Mouse (Mus musculus) T-cell, adult 2 months (primary cell): Measurements from ENCODE around the gene Trim11.

ENCODE experiments used
- DNase-seq: peaks from one replicate; pipeline ENCODE4 v3.0.0; 2022; ENCODE audit warnings: low spot score

Trim11 gene

DNA sequence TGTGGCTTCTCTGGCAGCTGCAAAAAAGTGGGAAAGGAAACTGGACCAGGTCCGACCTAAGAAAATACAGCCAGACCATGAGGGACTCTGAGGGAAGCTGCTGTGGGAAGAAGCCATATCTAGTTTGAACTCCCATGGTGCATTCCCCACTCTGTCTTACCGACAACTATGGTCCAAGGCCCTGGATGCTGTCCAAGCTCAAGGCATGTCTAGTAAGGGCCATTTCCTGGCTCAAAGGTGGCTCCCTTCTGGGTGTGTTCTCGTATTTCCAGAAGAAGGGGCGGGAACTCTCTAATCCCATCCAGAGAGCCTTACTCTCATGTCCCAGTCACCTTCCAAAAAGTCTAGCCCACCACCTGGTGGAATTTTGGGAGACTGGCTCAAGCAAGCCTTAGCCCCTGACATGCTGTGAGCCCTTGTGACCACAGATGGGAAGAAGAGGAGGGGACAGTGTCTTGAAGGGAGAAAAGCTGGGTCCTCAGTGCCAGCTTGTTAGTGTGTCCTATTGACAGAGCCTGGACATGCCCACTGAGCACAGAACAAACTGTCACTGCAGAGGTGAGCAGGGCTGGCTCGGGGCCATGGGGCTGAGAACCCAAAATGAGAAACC lies 2.6 kb downstream of the Trim11 start:
- no peak for DNase-seq

DNA sequence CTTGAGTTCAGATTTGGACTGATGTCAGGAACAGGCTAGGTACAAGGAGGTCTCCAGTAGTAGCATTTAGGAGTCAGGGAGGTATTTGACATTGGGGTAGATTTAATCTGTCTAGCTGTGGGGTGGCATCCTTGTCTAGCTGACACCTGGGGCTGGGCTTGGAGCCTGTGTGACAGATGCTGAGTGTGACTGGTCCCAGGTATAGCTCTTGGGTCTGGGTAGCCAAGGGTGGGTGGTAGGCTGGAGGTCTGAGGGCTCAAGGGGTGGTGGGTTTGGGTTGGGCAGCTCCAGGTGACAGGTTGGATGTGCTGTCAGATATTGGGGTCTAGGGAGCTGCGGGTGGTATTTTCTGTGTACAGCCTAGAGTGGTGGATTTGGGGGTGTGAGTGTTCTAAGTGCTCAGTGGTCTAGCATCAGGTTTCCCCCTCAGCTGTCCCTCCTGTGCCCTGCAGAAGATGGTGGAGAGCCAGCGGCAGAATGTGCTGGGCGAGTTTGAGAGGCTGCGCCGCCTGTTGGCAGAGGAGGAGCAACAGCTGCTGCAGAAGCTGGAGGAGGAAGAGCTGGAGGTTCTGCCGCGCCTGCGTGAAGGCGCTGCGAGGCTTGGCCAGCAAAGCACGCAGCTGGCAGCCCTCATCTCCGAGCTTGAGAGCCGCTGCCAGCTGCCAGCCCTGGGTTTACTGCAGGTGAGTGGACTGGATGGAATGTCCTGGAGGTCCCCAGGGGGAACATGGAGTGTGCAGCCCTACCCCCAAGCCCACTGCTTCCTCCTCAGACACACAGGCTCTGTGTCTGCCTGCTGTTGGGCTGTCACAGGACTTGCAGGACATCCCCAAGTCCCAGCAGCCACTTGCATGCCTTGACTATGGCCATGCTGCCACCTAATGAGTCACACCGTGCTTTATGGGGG lies 3.9 kb downstream of the Trim11 start:
- DNase-seq = peak; percentile 78

DNA sequence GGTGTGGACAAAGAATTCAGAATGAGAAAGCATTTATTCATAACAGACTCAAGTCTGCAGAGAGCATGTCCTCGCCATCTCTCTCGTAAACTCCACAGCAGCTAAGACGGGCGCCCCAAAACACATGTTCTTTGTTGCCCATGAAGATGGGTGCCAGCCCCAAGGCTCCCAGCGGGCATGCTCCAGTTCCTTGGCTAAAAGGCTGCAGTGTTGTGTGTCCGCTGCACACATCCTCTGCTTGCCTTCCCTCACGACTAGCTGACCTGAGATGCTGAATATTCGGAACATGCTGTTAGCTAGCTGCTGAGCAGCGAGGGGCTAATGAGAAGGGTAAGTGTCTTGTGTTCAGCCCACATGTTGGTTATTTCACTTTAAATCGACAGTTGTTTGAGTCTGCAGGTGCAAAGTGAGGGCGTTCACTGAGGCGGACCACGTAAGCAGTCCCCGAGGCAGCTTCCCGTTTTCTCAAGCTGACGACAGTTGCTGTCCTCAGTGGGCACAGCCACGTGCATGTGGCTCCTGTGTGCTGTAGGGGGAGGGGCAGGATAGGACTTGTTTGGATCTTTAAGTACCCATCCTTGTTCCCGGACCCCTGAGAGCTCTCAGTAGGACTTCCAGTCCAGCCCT lies 4.7 kb downstream of the Trim11 start:
- no peak for DNase-seq

DNA sequence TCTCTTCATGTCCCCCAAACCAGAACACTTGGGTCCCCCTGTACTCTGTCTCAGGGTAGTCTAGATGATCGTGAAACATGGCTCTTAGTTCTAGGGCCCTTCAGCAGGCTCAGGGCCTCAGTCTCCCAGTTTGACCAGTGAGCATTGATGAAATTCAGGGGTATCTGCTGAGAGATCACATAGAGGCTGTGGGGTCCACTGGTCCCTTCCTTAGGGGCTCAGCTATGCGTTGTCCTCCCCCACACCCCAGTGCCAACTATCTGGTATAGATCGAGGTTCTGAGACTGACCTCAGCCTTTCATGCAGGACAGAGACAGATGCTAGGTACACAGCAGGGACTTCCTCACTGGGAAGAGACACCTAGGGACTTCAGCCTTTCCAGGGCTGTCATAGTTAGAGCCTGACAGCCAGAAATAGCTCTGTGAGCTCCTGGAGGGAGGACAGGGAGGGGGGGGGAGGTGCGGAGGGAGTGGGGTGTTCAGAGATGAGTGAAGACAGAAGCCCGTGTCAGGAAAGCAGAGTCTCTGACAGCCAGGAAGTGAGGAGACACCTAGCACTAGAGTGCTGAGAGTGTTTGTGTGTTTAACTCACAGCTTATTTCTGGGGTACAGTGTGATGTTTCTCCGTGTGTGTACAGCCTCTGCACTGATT lies 5.9 kb downstream of the Trim11 start:
- DNase-seq = no peak

DNA sequence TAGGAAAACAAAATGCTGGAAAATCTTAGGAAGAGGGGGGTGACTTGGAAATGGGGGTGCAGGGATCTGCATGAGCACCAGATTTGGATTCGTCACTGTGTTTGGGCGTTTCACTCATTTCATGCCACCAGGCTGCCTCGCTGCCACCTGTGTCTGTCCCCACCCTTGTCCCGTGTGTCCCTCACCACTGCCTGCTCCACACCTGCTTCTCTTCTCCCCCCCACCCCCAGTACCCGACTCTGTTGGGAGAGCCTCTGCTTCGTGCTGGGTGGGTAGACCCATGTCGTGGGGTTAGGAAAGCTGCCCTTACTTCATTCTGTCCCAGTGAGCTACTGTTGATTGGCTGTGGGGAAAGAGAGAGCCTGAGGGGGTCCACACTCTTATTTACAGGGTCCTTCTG lies 6.8 kb downstream of the Trim11 start:
- DNase-seq = no peak

DNA sequence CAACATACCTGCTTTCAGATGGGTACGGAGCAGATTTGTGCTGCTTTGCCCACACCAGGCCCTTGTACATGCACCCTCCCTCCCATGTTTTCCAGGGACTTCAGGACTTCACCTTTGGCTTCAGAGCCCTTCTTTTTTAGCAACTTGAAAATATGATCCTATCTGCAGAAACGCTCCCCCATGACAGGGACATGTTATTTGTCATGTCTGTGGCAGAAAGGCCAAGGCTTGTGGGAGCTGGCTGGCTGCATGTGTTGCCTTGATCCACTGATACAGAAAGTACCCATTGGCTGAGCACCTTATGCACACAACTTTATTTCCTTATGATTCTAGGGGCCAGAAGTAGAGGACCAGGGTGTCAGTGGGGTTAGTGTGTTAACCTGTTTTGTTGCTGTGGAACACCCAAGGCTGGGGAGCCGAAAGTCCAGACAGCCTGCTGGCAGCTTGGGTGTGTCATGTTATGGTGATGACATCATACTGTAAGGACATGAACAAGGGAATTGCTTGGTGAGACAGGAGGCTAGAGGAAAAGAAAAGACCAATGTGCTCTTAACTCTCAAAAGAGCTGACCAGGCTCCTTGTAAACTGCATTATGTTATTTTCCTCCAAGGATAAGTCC lies 7.5 kb downstream of the Trim11 start:
- DNase-seq = no peak

DNA sequence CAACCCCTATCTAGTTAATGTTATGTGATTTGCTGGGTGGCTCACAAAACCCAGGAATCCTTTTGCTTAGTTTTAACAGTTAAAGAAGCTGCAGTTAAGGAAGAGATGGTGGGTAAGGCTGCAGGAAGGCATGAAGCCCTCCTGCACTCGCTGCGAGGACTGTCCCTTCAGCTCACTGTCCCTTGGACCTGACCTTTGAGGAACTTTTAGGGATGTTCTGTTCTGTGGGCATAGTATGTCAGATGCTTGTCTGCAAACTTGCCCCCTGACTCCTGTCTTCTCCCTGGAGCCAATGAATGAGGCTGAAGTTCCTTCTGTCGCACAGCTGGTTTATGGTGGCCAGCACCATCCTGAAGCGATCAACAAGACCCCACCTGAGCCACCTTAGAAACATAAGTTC lies 11.3 kb downstream of the Trim11 start:
- no peak for DNase-seq

DNA sequence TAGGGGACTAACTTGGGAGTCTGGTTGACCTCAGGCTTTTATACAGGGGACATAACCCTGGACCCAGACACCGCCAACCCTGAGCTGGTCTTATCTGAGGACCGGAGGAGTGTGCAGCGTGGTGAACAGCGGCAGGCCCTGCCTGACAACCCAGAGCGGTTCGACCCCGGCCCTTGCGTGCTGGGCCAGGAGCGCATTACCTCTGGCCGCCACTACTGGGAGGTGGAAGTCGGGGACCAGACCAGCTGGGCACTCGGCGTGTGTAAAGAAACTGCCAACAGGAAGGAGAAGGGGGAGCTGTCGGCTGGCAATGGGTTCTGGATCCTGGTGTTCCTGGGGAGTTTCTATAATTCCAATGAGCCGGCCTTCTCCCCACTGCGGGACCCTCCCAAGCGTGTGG lies 12.2 kb downstream of the Trim11 start:
- no peak for DNase-seq

DNA sequence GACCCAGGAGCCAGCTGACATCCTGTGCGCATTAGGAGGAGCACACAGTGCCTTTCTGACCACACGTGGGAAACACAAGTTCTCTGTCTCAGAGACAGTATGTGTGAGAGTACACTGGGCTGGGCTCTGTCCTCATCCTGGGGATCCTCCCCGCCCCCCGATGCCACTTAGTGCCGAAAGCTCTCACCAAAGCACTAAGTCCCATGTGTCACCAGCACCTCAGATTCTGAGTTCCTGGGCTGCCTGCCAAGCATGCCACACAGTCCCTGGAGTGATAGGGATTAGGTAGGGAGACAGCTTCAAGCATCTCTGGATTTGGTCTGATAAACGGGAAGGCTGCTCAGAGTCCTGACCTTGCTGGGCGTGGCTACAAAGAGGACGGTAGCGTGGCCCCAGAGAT lies 12.9 kb downstream of the Trim11 start:
- DNase-seq = no peak

DNA sequence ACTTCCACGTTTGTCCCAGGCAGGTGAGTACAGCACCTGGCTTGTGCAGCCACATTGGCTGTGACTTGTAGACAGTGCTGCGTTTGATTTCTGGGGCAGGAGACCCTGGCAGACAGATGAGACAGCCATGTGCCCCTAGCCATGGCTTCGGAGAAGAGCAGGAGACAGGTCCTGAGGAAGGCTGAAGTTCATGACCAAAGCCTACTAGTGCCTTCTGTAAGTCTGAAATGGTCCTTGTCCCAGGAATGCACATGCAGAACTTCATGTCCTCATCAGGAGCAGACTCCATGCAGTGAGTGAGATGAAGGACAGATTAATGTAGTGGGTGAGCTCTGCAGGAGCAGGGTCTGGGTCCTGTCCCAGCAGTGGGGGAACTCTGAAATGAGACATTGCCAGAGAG lies 14.0 kb downstream of the Trim11 start:
- no peak for DNase-seq

DNA sequence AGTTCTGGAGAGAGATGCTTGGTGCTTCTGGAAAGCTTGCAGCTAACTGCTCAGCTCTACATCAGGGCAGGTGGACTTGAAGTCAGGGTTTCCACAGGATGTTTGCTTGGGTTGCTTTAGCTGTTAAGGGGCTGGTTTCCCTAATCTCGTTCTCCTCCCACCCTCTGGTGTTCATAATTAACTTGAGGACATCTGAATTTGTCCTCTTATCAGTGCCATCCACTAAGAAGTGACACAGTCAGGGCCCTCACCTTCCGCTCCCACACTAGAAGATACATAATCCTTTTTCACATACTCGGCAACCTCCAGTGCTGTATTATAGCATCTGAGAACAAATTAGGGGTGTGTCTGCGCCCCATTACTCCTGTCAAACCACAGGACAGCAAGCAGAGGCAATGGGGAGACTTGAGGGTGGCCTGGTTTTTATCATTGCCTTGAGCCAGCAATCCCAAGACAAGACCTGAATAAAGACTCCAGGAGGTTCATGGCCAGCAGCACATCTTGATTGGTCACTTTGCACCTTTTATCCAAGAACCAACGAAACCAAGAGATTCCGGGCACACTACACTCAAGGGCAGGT lies 15.3 kb downstream of the Trim11 start:
- no peak for DNase-seq

DNA sequence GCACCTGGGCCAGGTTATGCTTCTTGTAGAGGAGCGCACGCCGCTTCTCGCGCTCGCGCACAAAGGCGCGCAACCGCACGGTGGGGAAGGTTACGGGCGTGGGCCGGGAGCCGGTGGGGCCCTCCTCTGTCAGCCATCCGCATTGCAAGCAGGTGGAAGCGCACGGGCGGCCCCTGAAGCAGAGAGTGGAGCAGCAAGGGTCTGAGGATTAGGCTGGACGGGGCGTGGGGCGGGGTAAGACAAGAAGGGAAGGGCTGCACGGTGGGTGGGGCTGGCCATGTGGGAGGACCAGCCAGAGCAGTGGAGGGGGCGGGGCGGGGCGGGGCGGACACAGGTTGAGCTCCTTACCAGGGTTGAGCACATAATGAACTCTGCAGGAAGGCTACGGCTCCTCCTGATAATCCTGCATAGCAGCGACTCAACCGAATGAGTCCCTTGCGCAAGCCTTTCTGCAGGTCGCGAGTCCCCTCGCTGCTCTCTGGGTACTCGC lies 16.5 kb downstream of the Trim11 start:
- DNase-seq = peak; percentile 41

DNA sequence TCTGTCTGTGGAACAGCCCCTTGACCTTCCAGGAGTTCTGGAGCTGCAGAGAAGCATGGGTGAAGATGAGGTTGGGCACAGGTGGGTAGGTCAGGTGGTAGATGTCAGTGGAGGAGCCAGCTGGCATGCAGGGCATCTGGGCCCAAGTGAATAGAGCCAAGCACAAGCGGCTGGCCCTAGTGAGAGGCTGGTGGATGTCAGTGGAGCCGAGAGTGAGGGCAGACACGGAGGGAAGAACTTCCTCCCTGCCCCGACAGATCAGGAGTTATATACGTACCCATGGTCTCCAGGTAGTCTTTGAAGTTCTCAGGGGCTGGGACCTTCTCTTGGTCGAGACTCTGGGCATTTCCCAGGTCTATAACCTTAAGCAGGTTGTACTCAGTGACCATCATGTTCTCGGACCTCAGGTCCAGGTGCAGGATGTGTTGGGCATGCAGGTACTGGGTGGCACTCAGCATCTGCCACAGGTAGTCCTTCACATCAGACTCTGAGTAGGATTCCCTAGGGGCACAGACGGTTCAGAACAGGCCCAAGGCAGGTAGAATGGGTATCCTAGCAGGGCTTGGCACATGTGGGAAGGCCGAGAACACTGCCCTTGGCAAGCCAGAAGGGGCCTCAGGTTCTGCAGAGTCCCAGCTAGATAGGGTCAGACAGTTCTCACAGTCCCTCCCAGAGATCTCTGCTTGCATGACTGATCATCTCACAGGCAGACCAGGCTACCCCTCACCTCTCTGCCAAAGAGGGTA lies 17.3 kb downstream of the Trim11 start:
- no peak for DNase-seq

DNA sequence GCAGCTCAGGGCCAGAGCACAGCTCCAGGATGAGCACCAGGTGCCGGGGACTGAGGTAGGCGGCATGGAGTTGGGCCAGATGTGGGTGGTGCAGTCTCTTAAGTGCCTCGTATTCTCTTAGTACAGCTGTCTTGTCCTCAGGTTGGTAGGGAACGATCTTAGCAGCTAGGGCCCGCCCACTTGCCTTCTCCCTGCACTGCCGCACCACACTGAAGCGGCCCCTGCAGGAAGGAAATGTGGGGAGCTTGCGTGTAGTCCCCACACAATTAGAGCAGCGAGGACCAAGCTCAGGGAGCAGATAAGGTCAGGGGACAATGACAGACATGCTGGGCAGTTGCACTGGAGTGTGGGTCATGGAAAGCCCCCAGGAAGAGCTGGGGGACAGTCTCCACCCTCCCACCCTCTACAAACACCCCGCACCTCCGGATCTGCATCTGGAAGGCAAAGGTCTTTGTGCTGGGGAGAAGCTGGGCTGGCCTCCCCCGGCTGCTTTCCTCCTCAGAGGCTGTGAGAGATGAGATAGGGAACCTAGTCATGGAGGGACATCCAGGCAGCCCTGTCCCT lies 18.0 kb downstream of the Trim11 start:
- peak; percentile 48 for DNase-seq

DNA sequence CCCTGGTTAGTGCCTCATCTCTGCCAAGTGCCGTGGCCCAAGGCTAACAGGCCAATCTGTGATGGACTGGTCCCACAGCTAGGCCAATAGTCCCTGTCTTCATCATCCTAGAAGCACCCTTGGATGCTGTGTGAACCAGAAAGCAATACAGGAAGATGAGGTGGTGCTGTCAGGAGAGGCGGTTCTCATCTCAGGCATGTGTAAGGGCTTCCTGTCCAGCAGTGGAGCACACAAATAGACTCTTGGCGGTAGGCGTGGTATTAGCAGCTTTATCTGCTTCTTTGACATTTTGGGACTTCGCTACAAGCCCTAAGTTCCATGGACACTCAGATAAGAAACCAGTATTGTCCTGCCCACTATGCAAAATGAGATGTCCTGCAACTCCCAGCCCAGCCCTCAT lies 19.6 kb downstream of the Trim11 start:
- no peak for DNase-seq

DNA sequence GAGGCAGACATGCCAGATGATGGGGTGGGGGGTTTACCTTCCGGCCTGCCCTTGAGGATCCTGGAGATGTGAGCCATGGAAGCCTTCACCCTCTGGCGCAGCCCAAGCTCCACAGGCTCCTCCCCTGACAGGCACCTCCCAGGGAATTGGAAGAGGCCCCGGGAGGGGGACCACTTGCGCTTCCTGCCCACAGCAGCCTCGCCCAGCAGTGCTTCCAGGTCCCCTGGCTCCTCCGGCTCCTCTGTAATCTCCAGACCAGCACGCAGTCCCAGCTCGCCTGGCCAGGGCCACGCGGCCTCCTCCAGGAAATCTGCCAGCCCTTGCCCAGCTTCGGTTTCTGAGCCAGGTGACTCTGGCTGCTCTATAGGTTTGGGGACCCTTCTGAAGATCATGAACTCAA lies 21.3 kb downstream of the Trim11 start:
- no peak for DNase-seq

DNA sequence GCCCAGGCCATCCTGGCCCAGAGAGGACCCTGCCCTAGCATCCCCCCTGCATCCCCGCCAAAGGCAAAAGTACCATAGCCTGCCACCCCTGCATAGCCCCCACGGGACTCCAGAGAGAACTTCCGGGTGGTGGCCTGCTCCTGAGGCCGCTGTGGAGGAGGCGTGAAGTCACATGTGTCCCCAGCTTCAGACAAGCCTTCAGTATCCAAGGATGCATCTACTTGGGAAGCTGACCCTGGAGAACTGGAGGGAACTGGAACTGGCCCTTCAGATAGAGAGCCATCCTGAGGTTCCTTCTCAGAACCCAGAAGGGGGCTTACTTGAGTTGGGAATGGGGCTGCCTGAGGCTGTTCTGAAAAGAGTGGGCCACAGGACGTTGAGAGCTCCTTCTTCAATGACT lies 21.9 kb downstream of the Trim11 start:
- DNase-seq = no peak

DNA sequence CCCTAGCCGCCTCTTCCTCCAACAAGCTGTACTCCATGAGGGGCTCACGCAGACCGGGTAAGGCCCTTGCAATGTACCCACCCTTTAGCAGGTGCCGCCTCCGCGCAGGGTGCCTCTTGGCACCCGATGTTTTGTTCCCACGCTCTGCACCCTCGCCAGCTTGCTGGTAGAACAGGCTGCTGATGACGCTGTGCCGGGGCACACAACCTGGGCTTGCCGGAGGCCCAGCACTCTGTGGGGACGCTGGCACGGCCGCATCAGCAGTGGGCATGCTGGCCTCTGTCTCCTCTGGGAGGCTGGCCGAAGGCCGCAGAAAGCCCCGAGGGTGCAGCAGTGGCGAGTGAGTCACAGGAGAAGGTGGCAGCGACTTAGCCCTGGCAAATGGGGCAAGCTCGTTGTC lies 22.7 kb downstream of the Trim11 start:
- DNase-seq = no peak

DNA sequence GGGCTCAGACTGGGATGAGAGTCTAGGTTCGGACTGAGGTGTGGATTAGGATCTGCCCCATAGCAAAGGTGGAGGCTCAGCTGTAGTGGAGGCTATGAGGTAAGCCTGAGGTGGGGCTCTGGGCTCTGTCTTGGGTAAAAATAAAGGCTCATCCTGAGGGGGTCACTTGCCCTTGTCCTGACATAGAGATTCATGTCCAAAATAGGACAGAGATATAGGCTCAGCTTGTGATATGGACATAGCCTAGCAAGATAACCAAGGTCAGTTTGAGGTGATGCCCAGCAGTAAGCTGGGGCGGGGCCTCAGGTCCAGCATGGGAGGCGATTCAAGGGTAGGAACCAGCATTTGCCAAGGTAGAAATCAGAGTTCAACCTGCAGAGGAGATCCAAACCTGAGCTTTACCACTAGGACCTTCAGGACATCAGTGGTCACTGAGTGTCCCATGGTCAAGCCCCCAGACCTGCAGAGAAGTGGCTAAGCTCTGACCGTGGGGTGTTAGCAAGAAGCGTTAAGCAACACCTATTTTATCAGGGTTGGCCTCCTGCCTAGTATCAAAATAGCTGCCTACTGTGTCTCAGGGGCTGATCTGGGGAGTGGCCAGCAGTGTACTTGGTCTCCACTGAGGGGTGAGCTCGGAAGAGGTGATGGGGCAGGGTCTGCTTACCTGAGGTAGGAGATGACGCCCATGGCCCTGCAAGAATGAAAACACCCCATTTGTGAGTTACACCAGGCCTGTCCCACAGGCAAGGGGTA lies 24.6 kb downstream of the Trim11 start:
- no peak for DNase-seq

DNA sequence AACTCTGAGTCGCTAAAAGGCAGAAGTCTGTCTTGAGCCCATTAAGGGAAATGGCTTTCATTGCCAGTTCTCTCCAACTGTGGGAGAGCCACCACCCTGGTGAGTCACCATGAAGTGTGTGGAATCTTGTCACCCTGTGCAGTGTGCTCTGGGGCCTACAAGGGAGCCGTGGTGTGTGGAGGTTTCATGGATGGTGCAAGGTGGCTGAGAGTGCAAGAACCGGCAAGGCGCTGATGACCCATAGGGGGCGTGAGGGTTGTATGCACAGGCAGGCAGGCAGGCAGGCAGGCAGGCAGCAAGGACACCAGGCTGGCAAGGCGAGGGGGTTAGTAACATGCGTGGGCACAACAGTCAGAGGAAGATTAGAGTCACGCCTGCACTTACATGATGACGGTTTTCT lies 37.2 kb downstream of the Trim11 start:
- peak; percentile 13 for DNase-seq
